Mouse (Mus musculus): Measurements from ENCODE around the gene Nebl.

DNA sequence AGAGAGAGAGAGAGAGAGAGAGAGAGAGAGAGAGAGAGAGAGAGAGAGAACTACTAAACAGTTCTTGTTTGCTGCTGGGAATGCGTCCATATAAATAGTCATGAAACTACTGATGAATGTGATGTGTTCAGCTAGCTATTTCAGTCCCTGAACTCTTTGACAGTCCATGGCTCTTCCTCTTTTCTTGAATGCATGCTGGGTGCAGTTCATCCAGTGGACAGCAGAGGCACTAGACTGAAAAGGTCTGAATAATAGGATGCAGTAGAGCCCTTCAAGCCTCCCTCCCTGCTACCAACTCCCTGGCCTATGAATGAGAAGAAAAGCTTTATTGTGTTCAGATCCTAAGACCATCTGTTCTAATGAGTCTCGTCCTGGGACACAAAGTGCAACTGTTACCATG lies 223.9 kb downstream of the Nebl start:
- TF ChIP-seq EP300 (IDR thresholded peaks at IDR 0.05; ENCODE audit: insufficient read depth, low read depth, low read length) = no peak
- TF ChIP-seq CTCF (IDR thresholded peaks at IDR 0.05) = peak; percentile 42
- no peak for TF ChIP-seq POLR2A (IDR thresholded peaks at IDR 0.05; ENCODE audit: insufficient read depth, low read depth, low read length)

Measured in heart, adult 2 months (tissue).